Mouse (Mus musculus) T-helper 1 cell (primary cell): ENCODE measurements around the gene Pex13.

Experiments used
- in situ Hi-C: fragments of 300-600 bp; cut with MboI, MseI; formaldehyde crosslinking; loops from one replicate; pipeline ENCODE4 v1.15.1; 2025; ENCODE audit warnings: high pct_unique_total_duplicates

Gene Pex13

GRCm38 (mm10) chr11:23665798-23666501 is at the start of gene Pex13:
TSS of gene Pex13 (minus strand) at chr11:23665959.
- in situ Hi-C loops: no loop called here

GRCm38 (mm10) chr11:23712299-23712698 is 46.5 kb upstream of the Pex13 start:
- in situ Hi-C loops: no loop called here

- in situ Hi-C loops: no loop called here
Observed at GRCm38 (mm10) chr11:23704604-23705294, 39.0 kb upstream of the Pex13 start.

- in situ Hi-C loops: no loop called here
Observed at GRCm38 (mm10) chr11:23701831-23702230, 36.1 kb upstream of the Pex13 start.

- in situ Hi-C loops: loop anchor here (5.0 kb wide), 1 partner anchor 263 kb away; no protein-coding TSS in a partner anchor
Observed at GRCm38 (mm10) chr11:23699414-23700095, 33.8 kb upstream of the Pex13 start.

- in situ Hi-C loops: loop anchor here (5.0 kb wide), 1 partner anchor 264 kb away; no protein-coding TSS in a partner anchor
Observed at GRCm38 (mm10) chr11:23698526-23698925, 32.8 kb upstream of the Pex13 start.

GRCm38 (mm10) chr11:23695847-23696246 is 30.1 kb upstream of the Pex13 start:
- in situ Hi-C loops: loop anchor here (5.0 kb wide), 1 partner anchor 266 kb away; no protein-coding TSS in a partner anchor

GRCm38 (mm10) chr11:23693286-23693685 is 27.5 kb upstream of the Pex13 start:
- in situ Hi-C loops: no loop called here

GRCm38 (mm10) chr11:23688060-23688459 is 22.3 kb upstream of the Pex13 start:
- in situ Hi-C loops: no loop called here

- in situ Hi-C loops: no loop called here
Observed at GRCm38 (mm10) chr11:23686671-23687070, 20.9 kb upstream of the Pex13 start.

GRCm38 (mm10) chr11:23682561-23682960 is 16.8 kb upstream of the Pex13 start:
- in situ Hi-C loops: no loop called here

- in situ Hi-C loops: no loop called here
Observed at GRCm38 (mm10) chr11:23680435-23680950, 14.7 kb upstream of the Pex13 start.

- in situ Hi-C loops: no loop called here
Observed at GRCm38 (mm10) chr11:23679044-23679642, 13.4 kb upstream of the Pex13 start.

GRCm38 (mm10) chr11:23676100-23676499 is 10.3 kb upstream of the Pex13 start:
- in situ Hi-C loops: no loop called here

GRCm38 (mm10) chr11:23672256-23672749 is 6.5 kb upstream of the Pex13 start:
- in situ Hi-C loops: no loop called here

GRCm38 (mm10) chr11:23667128-23667527 is 1.4 kb upstream of the Pex13 start:
- in situ Hi-C loops: no loop called here

GRCm38 (mm10) chr11:23666526-23666925 is 767 bp upstream of the Pex13 start:
- in situ Hi-C loops: no loop called here

- in situ Hi-C loops: no loop called here
Observed at GRCm38 (mm10) chr11:23665311-23665786, 410 bp downstream of the Pex13 start, which contains the start of gene Pus10. TSS of gene Pus10 (plus strand) at chr11:23665674.

GRCm38 (mm10) chr11:23664232-23664631 is 1.5 kb downstream of the Pex13 start:
- in situ Hi-C loops: no loop called here

- in situ Hi-C loops: no loop called here
Observed at GRCm38 (mm10) chr11:23657791-23658190, 8.0 kb downstream of the Pex13 start.

GRCm38 (mm10) chr11:23653666-23654065 is 12.1 kb downstream of the Pex13 start:
- in situ Hi-C loops: no loop called here
